Mouse (Mus musculus): ENCODE data around the gene Bcan. TPM values are rescaled to one million over a fixed set of nuclear protein-coding genes. Genes with fewer than 3 reads are reported as not detected.

Gene Bcan
- polyA plus RNA-seq, 1 experiment from 2014 or later, result 53.4 TPM

- H3K4me1 ChIP-seq, result no peaks in the 10 kb centered on the region
- whole genome bisulfite sequencing, result 11% methylated on average over 6 of the region's 6 CpGs
- H3K9ac ChIP-seq, result no peak overlapping the region
- no peaks in the 10 kb centered on the region for H3K9me3 ChIP-seq
- H3K4me3 ChIP-seq, result no peak overlapping the region
- H3K27ac ChIP-seq, result no peak overlapping the region
- no peaks in the 10 kb centered on the region for H3K36me3 ChIP-seq (replicated peaks)
- H3K27me3 ChIP-seq (replicated peaks), result peaks cover 10% of the 10 kb centered on the region
- H3K4me2 ChIP-seq, result no peak overlapping the region
- no peak for ATAC-seq (replicated peaks)
Observed at GRCm38 (mm10) chr3:88010634-88011265, 10.7 kb upstream of the Bcan start.

- Histone ChIP-seq H3K9me3 (no peaks in the 10 kb centered on the region), H3K4me2 (no peak overlapping the region), H3K4me1 (peaks cover 7% of the 10 kb centered on the region), H3K27ac (no peak overlapping the region), H3K4me3 (no peak overlapping the region), H3K36me3 (replicated peaks) (no peaks in the 10 kb centered on the region), H3K27me3 (replicated peaks) (peaks cover 41% of the 10 kb centered on the region), H3K9ac (no peak overlapping the region)
- no peak for ATAC-seq (replicated peaks)
- WGBS, result 83% methylated on average over 18 of the region's 18 CpGs
Observed at GRCm38 (mm10) chr3:88005822-88006786, 6.1 kb upstream of the Bcan start.

- WGBS, result 4% methylated on average over 17 of the region's 17 CpGs
- Histone ChIP-seq H3K4me2 (peak overlapping the region; percentile 22; the same call in 1 of the 2 replicates), H3K4me3 (no peak overlapping the region), H3K9ac (no peak overlapping the region), H3K9me3 (no peaks in the 10 kb centered on the region), H3K27ac (peak overlapping the region; percentile 38; the same call in 1 of the 2 replicates), H3K27me3 (replicated peaks) (peaks cover 68% of the 10 kb centered on the region), H3K4me1 (peaks cover 27% of the 10 kb centered on the region), H3K36me3 (replicated peaks) (no peaks in the 10 kb centered on the region)
- peak; percentile 48 for ATAC-seq (replicated peaks)
Observed at GRCm38 (mm10) chr3:88002291-88002976, 2.4 kb upstream of the Bcan start.

GRCm38 (mm10) chr3:88000816-88001595, 976 bp upstream of the Bcan start:
- ATAC-seq (replicated peaks), result no peak
- no peak overlapping the region for H3K27ac ChIP-seq
- 16% methylated on average over 11 of the region's 11 CpGs for WGBS

GRCm38 (mm10) chr3:87999243-87999895, 661 bp downstream of the Bcan start:
- ATAC-seq (replicated peaks), result 0 out of 2 replicates have a peak, but pooled peaks have one; percentile 31
- H3K36me3 ChIP-seq (replicated peaks), result no peaks in the 10 kb centered on the region
- H3K4me1 ChIP-seq, result peaks cover 38% of the 10 kb centered on the region
- H3K9ac ChIP-seq, result peak overlapping the region; percentile 21; the same call in 1 of the 2 replicates
- 1% methylated on average over 38 of the region's 38 CpGs for WGBS
- H3K27me3 ChIP-seq (replicated peaks), result peaks cover 95% of the 10 kb centered on the region
- H3K9me3 ChIP-seq, result no peaks in the 10 kb centered on the region
- H3K27ac ChIP-seq, result peak overlapping the region; percentile 60
- H3K4me3 ChIP-seq, result peak overlapping the region; percentile 40
- peak overlapping the region; percentile 77 for H3K4me2 ChIP-seq

More at GRCm38 (mm10) chr3:88000816-88001595, 976 bp upstream of the Bcan start:
- H3K4me2 ChIP-seq, result peak overlapping the region; percentile 77
- no peak overlapping the region for H3K9ac ChIP-seq
- no peaks in the 10 kb centered on the region for H3K9me3 ChIP-seq
- peaks cover 38% of the 10 kb centered on the region for H3K4me1 ChIP-seq
- no peaks in the 10 kb centered on the region for H3K36me3 ChIP-seq (replicated peaks)
- peaks cover 83% of the 10 kb centered on the region for H3K27me3 ChIP-seq (replicated peaks)
- H3K4me3 ChIP-seq, result peak overlapping the region; percentile 40

- Histone ChIP-seq H3K4me1 (peaks cover 38% of the 10 kb centered on the region), H3K4me2 (peak overlapping the region; percentile 77; the same call in 1 of the 2 replicates), H3K4me3 (peak overlapping the region; percentile 40), H3K27me3 (replicated peaks) (peaks cover 99% of the 10 kb centered on the region), H3K9ac (no peak overlapping the region), H3K36me3 (replicated peaks) (no peaks in the 10 kb centered on the region), H3K27ac (no peak overlapping the region), H3K9me3 (no peaks in the 10 kb centered on the region)
- 0% methylated on average over 7 of the region's 7 CpGs for WGBS
- ATAC-seq (replicated peaks), result 0 out of 2 replicates have a peak, but pooled peaks have one; percentile 8
Observed at GRCm38 (mm10) chr3:87998747-87999146, 1.3 kb downstream of the Bcan start.

GRCm38 (mm10) chr3:87996971-87997614, 2.9 kb downstream of the Bcan start:
- WGBS, result under 1% methylated on average over 48 of the region's 49 CpGs
- Histone ChIP-seq H3K4me3 (peak overlapping the region; percentile 38), H3K9ac (peak overlapping the region; percentile 34), H3K4me1 (peaks cover 31% of the 10 kb centered on the region), H3K36me3 (replicated peaks) (no peaks in the 10 kb centered on the region), H3K27ac (no peak overlapping the region), H3K4me2 (peak overlapping the region; percentile 70), H3K9me3 (no peaks in the 10 kb centered on the region), H3K27me3 (replicated peaks) (peaks cover 94% of the 10 kb centered on the region)
- ATAC-seq (replicated peaks), result no peak

- ATAC-seq (replicated peaks), result no peak
- Histone ChIP-seq H3K4me3 (peak overlapping the region; percentile 38; the same call in 1 of the 2 replicates), H3K9ac (no peak overlapping the region), H3K4me2 (peak overlapping the region; percentile 70), H3K27me3 (replicated peaks) (peaks cover 94% of the 10 kb centered on the region), H3K4me1 (peaks cover 31% of the 10 kb centered on the region), H3K9me3 (no peaks in the 10 kb centered on the region), H3K27ac (no peak overlapping the region), H3K36me3 (replicated peaks) (no peaks in the 10 kb centered on the region)
- WGBS, result 2% methylated on average over 15 of the region's 15 CpGs
Observed at GRCm38 (mm10) chr3:87996401-87996800, 3.6 kb downstream of the Bcan start.

- Histone ChIP-seq H3K4me2 (no peak overlapping the region), H3K9ac (no peak overlapping the region), H3K4me1 (peaks cover 26% of the 10 kb centered on the region), H3K9me3 (no peaks in the 10 kb centered on the region), H3K27me3 (replicated peaks) (peaks cover 85% of the 10 kb centered on the region), H3K27ac (no peak overlapping the region), H3K4me3 (no peak overlapping the region), H3K36me3 (replicated peaks) (no peaks in the 10 kb centered on the region)
- ATAC-seq (replicated peaks), result no peak
- 25% methylated on average over 11 of the region's 11 CpGs for WGBS
Observed at GRCm38 (mm10) chr3:87995331-87995730, 4.7 kb downstream of the Bcan start.

- ATAC-seq (replicated peaks), result no peak
- 4% methylated on average over 5 of the region's 6 CpGs for WGBS
- no peak overlapping the region for H3K9ac ChIP-seq
Observed at GRCm38 (mm10) chr3:87993436-87993835, 6.6 kb downstream of the Bcan start.

More at GRCm38 (mm10) chr3:87993436-87993835, 6.6 kb downstream of the Bcan start:
- H3K36me3 ChIP-seq (replicated peaks), result no peaks in the 10 kb centered on the region
- H3K4me2 ChIP-seq, result no peak overlapping the region
- no peak overlapping the region for H3K4me3 ChIP-seq
- no peaks in the 10 kb centered on the region for H3K9me3 ChIP-seq
- H3K27me3 ChIP-seq (replicated peaks), result peaks cover 74% of the 10 kb centered on the region
- H3K27ac ChIP-seq, result no peak overlapping the region
- H3K4me1 ChIP-seq, result peaks cover 13% of the 10 kb centered on the region

Measured in midbrain, embryonic 15.5 days (tissue).